Mouse (Mus musculus) limb, embryonic 14.5 days (tissue): ENCODE measurements at regions not wholly inside any gene's neighbourhood (a gene's known extent, or its start where the extent isn't known, plus 50 kb on each side); places are given as distances from the start of the nearest gene placed in this dataset.
"Not testable (repeated sequence)": the region's sequence is repeated elsewhere in the genome, so short reads cannot be mapped to it uniquely, and the experiment has no call there.

Experiments used
- ATAC-seq: fragments of 200-750 bp; cut with Nextera tagmentation; 2 replicates; pipeline ENCODE4 v1.8.0; 2017; ENCODE audit warnings: low read depth, moderate number of reproducible peaks, moderate TSS enrichment; ENCODE audit not compliant: low FRiP score
- DNase-seq: peaks from one replicate; pipeline ENCODE4 v3.0.0-alpha.2; 2015; ENCODE audit warnings: low spot score
- H3K27ac ChIP-seq: fragments of 300-500 bp; sonication (generic); replicated peaks from 2 replicates; pipeline ENCODE4 v1.5.1; 2014; ENCODE audit warnings: low read depth, mild to moderate bottlenecking, low read length, moderate library complexity, mixed read lengths
- H3K27me3 ChIP-seq: fragments of 300-500 bp; sonication (generic); 2 replicates; pipeline ENCODE4 v1.6.1; 2014; ENCODE audit warnings: low read length, mixed read lengths; ENCODE audit not compliant: control insufficient read depth, insufficient read depth
- H3K36me3 ChIP-seq: fragments of 300-500 bp; sonication (generic); 2 replicates; pipeline ENCODE4 v1.6.1; 2014; ENCODE audit warnings: mild to moderate bottlenecking, low read length, moderate library complexity, mixed read lengths; ENCODE audit not compliant: control insufficient read depth, insufficient read depth
- H3K4me1 ChIP-seq: fragments of 300-500 bp; sonication (generic); 2 replicates; pipeline ENCODE4 v1.6.1; 2014; ENCODE audit warnings: antibody characterized with exemption, low read length, mixed read lengths; ENCODE audit not compliant: control insufficient read depth, insufficient read depth
- H3K4me2 ChIP-seq: fragments of 300-500 bp; sonication (generic); replicated peaks from 2 replicates; pipeline ENCODE4 v1.6.1; 2014; ENCODE audit warnings: low read depth, mild to moderate bottlenecking, low read length, moderate library complexity; ENCODE audit not compliant: severe bottlenecking
- H3K4me3 ChIP-seq: fragments of 300-500 bp; sonication (generic); replicated peaks from 2 replicates; pipeline ENCODE4 v1.5.1; 2014; ENCODE audit warnings: low read length
- H3K9ac ChIP-seq: fragments of 300-500 bp; sonication (generic); 2 replicates; pipeline ENCODE4 v1.6.1; 2014; ENCODE audit warnings: mild to moderate bottlenecking, low read depth, low read length, moderate library complexity; ENCODE audit not compliant: severe bottlenecking
- H3K9me3 ChIP-seq: fragments of 300-500 bp; sonication (generic); 2 replicates; pipeline ENCODE4 v1.6.1; 2016; ENCODE audit warnings: low read length; ENCODE audit not compliant: control insufficient read depth
- POLR2A ChIP-seq: fragments of 200-500 bp; IDR thresholded peaks from 2 replicates; pipeline ENCODE4 v1.8.0; 2012; ENCODE audit warnings: inconsistent platforms, mild to moderate bottlenecking, moderate library complexity, borderline replicate concordance; ENCODE audit not compliant: insufficient read depth, insufficient read length; ENCODE audit errors: extremely low read depth
- WGBS: fragments of 180-500 bp; shearing (Covaris S2); extraction: QIAGEN DNeasy Blood & Tissue Kit; methylation state at CpG from one replicate; pipeline ENCODE4 v1.1.7; 2014; 5-methylcytosine and 5-hydroxymethylcytosine counted together

- DNase-seq = no peak
- Histone ChIP-seq H3K27me3 (no peaks in the 10 kb centered on the region), H3K9me3 (no peaks in the 10 kb centered on the region), H3K36me3 (no peaks in the 10 kb centered on the region), H3K4me3 (no peak overlapping the region), H3K4me2 (no peak overlapping the region), H3K9ac (no peak overlapping the region), H3K4me1 (no peaks in the 10 kb centered on the region), H3K27ac (no peak overlapping the region)
- ATAC-seq = no peak
- WGBS = 82% methylated on average over 2 of the region's 2 CpGs
- no peak for TF ChIP-seq POLR2A
Observed at GRCm38 (mm10) chr6:67895858-67896257, 360.3 kb upstream of the Tacstd2 start.

- DNase-seq = no peak
- H3K4me2 ChIP-seq = no peak overlapping the region
Observed at GRCm38 (mm10) chr6:67887586-67887985, 352.0 kb upstream of the Tacstd2 start.

GRCm38 (mm10) chr6:67884893-67885292, 349.3 kb upstream of the Tacstd2 start:
- no peak for TF ChIP-seq POLR2A
- 84% methylated on average over 5 of the region's 5 CpGs for WGBS
- Histone ChIP-seq H3K4me3 (no peak overlapping the region), H3K27ac (no peak overlapping the region), H3K4me2 (no peak overlapping the region), H3K9me3 (no peaks in the 10 kb centered on the region), H3K27me3 (no peaks in the 10 kb centered on the region), H3K9ac (no peak overlapping the region), H3K36me3 (no peaks in the 10 kb centered on the region), H3K4me1 (no peaks in the 10 kb centered on the region)
- no peak for ATAC-seq
- DNase-seq = no peak

More at GRCm38 (mm10) chr6:67887586-67887985, 352.0 kb upstream of the Tacstd2 start:
- Histone ChIP-seq H3K9me3 (no peaks in the 10 kb centered on the region), H3K27me3 (no peaks in the 10 kb centered on the region), H3K4me3 (no peak overlapping the region), H3K27ac (no peak overlapping the region), H3K4me1 (no peaks in the 10 kb centered on the region), H3K9ac (no peak overlapping the region), H3K36me3 (no peaks in the 10 kb centered on the region)
- no peak for TF ChIP-seq POLR2A
- WGBS = 73% methylated on average over 2 of the region's 2 CpGs
- no peak for ATAC-seq

DNA sequence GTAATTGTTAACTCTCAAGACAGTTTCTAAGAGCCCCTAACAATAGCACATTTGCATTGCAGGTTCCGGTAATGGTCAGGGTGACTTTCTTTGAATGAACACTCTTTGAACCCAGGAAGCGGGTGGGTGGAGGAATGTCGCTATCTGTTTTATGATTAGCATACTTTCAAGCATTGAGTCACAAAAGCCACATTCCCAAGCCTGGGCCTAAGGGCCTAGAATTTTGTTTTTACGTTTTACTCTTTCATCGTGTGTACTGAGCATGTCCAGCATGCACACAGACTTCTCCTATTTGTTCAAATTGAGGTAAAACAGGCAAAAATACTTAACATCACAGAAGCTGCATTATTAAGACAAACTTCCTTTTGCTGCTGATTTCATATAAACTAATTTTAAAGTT, 345.9 kb upstream of the Tacstd2 start:
- H3K4me2 ChIP-seq, ATAC-seq, H3K27me3 ChIP-seq, H3K36me3 ChIP-seq, H3K9ac ChIP-seq, DNase-seq, H3K9me3 ChIP-seq, H3K27ac ChIP-seq, H3K4me3 ChIP-seq, H3K4me1 ChIP-seq: not testable (repeated sequence)
- 79% methylated on average over 4 of the region's 5 CpGs for WGBS

- not testable (repeated sequence) for H3K36me3 ChIP-seq, H3K27ac ChIP-seq, H3K4me3 ChIP-seq, DNase-seq, ATAC-seq, H3K9ac ChIP-seq, H3K4me2 ChIP-seq, H3K27me3 ChIP-seq, H3K4me1 ChIP-seq, H3K9me3 ChIP-seq
- WGBS = 28% methylated on average over 1 of the region's 1 CpGs
Observed at GRCm38 (mm10) chr6:67857945-67858344, 322.3 kb upstream of the Tacstd2 start.

- H3K4me2 ChIP-seq, H3K9ac ChIP-seq, ATAC-seq, H3K4me1 ChIP-seq, DNase-seq, H3K9me3 ChIP-seq, H3K27ac ChIP-seq, H3K36me3 ChIP-seq, H3K4me3 ChIP-seq, H3K27me3 ChIP-seq: not testable (repeated sequence)
- WGBS = 77% methylated on average over 1 of the region's 1 CpGs
Observed at GRCm38 (mm10) chr6:67839486-67839885, 303.9 kb upstream of the Tacstd2 start.

DNA sequence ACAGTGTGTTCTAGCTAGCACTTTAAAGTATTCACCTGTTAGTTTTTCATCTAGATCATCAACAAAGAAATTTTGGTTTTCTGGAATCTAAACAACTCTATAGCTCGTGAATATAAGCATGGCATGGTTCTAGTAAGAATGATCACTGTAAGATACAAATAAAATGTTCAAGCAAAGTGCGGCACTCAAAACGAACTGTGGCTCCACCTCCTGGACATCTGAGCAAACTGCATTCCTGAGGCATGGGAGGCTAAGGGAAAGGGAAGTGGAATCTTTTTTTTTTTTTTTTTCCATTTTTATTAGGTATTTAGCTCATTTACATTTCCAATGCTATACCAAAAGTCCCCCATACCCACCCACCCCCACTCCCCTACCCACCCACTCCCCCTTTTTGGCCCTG, 276.9 kb upstream of the Tacstd2 start:
- not testable (repeated sequence) for H3K36me3 ChIP-seq, H3K9ac ChIP-seq, ATAC-seq, H3K27ac ChIP-seq, H3K9me3 ChIP-seq, DNase-seq, H3K4me3 ChIP-seq, H3K27me3 ChIP-seq, H3K4me1 ChIP-seq, H3K4me2 ChIP-seq
- 14% methylated on average over 3 of the region's 3 CpGs for WGBS
